Mouse (Mus musculus) cerebellum, adult 2 months (tissue): ENCODE measurements at regions not wholly inside any gene's neighbourhood (a gene's known extent, or its start where the extent isn't known, plus 50 kb on each side); places are given as distances from the start of the nearest gene placed in this dataset.

Experiments
- CTCF ChIP-seq: fragments of 200-500 bp; IDR thresholded peaks from 2 replicates; pipeline ENCODE4 v1.5.1; 2011; ENCODE audit warnings: low read depth, mild to moderate bottlenecking, control low read depth, low read length, moderate library complexity, borderline replicate concordance; ENCODE audit not compliant: insufficient read depth
- POLR2A ChIP-seq: fragments of 200-500 bp; IDR thresholded peaks from 2 replicates; pipeline ENCODE4 v1.6.1; 2011; ENCODE audit warnings: low read length, control low read depth, borderline replicate concordance; ENCODE audit not compliant: insufficient read depth

DNA sequence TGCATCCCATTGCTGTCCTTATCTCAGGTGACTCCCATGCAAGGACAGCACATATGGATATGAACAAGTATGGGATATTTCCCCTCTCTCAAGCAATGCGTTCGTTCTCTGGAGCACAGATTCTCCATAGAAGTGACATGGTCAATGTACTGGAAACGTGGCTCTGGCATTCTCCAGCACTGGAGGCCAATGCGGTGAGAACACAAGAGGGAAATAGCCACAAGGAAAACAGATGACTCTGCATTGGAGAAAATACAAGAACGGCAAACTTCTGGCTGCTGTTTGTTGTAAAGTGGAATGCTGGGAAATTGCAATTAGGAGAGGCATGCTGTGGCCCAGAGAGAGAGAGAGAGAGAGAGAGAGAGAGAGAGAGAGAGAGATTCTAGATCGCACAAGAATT, 125.6 kb upstream of the Runx1 start:
- TF ChIP-seq POLR2A: no peak
- TF ChIP-seq CTCF: no peak
